Mouse (Mus musculus) cerebellum, postnatal 36 days (tissue): ENCODE measurements around the gene S1pr2.

Experiments
- DNase-seq, 2 experiments: peaks; one replicate each; pipeline ENCODE4 v3.0.0; 2021 to 2022; ENCODE audit warnings: mixed read lengths in 2 of 2

Gene S1pr2

DNA sequence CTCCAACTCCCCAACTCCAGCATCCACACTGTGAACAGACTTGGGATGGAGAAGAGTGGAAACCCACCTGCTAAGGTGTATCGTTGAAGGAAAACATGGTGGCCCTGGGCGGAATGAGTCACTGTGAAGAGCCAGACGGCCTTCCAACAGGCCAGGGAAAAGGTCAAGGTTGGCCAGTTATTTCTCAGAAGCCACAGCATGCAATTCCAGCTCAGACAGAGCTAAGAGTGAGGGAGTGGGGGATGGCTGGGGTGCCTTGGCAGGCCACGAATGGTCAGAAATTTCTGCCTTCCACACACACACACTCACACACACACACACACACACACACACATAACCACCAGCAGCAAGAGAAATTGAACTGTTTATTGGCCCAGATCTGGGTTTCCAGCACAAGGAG is 11.0 kb downstream of the S1pr2 start:
- no peak for DNase-seq

DNA sequence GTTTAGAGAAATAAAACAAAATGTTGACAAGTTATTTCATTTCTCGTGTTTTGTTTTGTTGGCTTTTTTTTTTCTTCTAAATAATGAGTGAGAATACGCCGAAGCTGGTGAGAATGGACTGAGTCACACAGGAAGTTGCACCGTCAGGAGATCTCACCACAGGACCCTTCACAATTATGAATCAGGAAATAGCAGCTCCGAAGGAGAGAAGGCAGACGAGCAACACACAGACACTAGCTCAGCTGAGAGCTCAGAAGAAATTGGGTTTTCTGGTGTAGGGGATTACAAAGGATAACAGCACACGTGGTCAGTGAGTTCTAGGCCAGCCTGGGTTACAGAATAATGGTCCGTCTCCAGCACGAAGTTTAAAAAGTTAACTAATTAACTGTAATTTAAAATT is 15.0 kb downstream of the S1pr2 start:
- DNase-seq = no peak

DNA sequence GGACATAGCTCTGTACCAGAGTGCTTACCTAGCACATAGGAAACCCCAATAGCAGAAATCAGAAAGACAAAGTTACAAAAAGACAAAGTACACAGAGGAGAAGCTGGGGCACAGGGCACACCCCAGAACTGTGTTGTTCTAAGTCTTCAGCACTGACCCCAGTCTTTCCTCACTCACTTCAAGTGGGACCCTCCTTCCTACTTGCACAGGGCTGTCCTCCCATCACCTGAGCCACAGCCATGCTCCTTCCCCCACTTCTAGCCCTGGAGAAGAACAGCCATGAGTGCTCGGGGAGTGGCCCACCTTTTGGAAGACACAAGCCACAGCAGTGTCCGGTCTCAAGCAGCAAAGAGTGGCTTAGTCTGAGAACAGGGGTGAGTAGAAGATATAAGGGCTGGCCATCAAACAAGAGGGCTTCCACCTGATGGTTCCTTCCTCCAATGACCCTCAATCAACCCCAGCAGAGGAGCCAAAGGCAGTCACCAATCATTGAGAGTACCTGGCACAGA is 17.1 kb downstream of the S1pr2 start, which contains the start of gene Dnmt1:
TSS of gene Dnmt1 (minus strand) at position 459 of the 509 bp plus-strand sequence.
- no peak for DNase-seq

DNA sequence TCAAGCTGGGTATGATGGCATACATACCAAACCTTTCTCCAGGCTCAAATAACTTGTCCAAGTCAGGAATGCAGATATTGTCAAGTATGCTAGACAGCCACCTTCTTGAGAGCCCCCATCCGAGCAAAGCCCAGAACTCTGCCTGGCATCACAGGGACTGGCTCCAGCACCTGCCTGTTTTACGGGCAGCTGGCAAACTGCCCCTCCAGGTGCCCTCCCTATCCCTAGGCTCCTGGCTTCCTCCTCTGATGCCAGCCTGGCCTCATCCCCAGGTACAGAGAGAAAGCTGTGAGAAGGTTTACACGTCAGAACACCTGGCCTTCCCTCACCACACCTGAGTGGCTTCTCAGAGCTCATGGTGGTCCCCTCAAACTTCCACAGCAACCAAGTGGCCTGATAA is 19.6 kb downstream of the S1pr2 start:
- DNase-seq = no peak

DNA sequence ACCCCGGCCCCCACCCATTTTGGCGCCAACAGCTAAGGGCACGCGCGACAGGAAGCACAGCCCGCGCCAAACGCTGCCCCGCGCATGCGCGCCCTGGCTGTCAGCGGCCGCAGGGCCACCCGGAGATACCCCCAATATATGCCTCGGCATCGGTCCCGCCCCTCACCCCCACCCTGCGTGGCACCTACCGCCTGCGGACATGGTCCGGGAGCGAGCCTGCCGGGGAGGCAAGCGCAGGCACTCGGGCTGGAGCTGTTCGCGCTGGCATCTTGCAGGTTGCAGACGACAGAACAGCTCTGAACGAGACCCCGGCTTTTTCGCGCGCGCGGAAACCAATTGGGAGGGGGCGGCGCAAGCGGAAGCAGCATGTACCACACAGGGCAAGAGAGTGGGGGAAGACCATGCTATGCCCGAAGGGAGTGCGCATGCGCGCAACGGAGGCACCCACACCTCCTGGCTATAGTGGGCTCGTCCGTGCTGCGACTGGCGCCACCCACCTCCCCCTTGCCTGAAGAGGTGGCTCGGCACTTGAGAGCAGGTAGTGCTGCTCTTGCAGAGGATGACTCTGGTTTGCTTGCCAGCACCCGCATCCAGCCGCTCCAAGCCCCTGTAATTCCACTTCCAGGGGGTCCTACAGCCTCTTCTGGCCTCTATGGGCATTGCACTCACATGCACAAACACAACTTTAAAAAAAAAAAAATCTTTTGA is 23.9 kb downstream of the S1pr2 start:
- DNase-seq = peak; percentile 95 to 97

DNA sequence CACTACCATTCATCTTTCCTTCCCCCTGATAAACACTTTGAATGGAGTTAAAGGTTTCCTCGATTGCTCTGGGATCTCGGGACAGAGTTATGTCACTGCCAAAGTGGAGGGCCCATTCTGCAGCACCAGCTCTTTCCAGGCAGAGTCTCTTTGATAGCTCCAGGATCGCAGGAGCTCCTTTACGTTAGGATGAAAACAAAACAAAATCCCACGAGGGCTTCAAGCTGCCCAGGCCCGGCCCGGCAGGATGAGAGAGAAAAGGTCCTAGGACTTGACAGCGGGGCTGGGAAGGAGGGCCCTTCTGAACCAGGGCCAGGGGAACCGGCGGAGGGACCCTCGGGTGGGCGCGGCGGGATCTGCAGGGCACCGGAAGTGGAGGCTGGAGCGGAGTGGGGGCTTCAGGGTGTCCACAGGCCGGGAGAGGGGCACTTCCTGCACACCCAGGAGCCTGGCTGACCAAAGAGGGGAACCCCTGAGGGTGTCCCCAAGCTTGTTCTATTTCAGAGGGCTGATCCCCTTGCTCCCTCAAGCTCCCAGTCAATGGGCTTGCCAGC is 24.5 kb downstream of the S1pr2 start:
- no peak for DNase-seq

DNA sequence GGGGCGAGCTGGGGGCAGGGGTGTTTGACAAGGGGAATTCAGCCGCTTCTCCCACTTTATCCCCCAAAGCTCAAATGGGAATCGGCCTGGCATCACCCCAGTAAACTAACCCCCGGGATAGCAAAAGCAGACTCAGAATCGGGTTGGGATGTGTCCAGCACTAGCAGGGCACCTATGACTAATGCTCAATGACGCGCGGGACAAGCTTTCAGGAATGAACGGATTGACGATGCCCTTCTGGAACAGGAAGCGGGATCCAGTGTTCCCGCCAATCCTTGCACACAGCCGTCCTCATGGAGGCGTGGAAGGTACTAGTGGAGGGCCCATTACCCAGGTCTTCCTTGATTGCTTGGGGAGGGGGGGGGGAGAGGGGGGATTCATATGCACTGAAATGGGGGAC is 25.1 kb downstream of the S1pr2 start:
- DNase-seq = peak; percentile 30 to 42

DNA sequence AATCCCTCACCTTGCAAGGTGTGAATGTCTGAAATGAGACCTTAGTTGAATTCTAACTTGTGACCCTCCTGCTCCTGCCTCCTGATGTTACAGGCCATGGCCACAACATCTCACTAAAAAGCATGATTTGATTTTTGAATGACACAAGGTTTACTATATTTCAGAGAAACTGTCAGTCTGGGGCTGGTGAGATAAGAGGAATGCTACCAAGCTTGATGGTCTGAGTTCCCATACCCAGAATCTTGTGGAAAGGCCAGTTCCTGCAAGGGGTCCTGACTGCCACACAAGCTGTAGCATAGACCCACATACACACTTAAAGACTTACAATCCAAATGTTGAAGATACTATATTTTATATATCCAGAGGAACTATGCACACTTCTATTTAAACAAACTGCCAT is 26.2 kb downstream of the S1pr2 start:
- no peak for DNase-seq

DNA sequence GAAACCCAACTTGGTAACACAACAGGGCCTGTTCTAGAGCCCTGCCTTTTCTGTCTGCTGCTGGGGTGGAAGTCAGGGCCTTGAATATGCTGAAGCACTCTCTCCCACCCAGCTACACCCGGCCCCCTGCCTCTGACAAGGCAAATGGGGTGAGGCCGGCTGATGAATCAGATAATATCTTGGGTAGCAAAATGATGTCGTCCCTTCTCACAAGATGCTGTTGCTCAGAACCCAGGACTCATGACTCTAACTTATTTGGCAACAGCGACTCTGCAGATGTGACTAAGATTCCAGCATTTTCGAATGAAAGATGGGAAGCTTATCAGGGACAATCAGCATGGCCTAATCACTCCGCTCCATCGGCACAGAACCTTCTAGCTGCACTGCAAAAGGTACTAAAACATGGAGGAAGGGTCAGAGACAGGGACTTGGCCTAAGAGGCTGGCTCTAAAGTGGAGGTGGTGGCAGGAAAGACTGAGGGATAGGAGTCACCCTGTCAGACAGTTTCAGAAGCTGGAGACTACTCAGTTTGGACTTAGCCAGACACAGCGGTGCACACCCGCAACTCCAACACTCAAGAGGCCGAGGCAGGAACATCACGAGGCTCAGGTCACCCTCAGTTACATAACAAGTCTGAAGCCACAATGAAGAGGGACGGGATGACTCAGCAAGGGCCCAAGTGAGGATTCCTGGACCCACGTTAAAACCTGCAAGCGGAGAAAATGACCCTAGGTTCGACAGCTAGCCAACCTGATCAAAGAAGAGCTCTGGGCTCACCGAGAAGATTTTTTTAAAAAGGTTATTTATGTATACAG is 30.3 kb downstream of the S1pr2 start:
- no peak for DNase-seq

DNA sequence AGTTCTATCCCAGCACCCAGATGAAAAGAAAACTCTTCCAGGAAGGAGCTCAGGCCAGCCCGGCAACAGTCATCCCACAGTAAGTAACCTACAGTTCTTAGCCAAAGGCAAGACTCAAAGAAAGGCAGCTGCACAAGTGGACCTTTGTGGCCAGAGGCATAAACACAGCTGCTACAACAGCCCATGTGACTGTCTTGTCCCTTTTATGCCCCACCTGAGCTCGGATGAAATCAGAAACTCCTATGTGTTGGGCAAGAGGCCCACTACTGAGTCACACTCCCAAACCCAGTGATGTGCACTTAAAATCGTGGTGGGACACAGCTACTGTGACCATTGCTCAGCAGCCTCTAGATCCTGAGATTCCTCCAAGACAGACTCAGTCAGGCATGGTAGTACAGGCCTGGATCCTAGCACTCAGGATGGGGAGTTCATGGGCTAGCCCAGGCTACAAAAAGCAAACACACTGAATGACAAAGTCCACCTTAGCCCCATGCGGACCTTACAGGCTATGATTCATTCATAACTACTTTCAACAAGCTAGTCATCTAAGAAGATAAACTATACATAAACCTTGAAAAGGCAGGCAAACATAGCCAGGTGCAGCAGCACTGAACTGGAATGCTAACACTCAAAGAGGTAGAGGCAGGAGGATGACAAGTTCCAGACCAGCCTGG is 31.7 kb downstream of the S1pr2 start:
- DNase-seq = no peak

DNA sequence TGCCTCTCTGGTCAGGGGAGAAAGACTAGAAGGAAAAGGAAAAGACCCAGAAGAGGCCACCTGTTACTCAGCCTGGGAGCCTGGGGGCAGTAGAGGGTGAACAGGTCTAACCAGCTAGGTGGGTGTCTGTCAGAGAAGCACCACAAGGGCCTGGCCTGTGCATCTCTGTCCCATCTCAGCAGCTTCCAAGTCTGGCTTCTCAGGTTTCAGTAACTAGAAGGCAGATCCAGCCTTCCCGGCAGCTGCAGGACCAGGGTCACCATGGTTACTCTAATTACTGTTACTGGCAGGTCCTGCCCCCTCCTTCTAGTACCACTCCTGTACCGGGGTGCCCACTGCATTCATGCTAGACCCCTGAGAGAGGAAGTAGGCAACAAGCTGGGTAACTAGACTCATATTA is 32.7 kb downstream of the S1pr2 start:
- no peak for DNase-seq

DNA sequence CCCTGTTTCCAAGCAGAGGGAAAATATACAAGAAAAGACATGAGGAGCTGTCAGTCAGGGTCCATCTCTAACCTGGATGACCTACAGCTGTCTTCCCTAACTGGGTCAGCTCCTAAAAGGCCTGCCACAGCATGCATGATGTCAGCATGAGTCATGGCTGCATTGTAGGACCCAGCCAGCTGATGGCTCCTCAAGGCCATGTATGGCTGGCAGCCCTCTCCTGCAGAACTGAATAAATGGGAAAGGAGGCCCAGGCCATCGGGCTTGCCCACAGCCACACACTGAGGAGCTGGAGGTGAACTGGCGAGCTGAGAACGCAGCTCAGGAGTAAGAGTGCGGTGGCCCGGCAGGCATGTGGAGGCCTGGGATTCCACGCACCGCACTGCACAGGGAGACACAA is 33.2 kb downstream of the S1pr2 start:
- peak in 1 of 2 experiments; percentile 10 for DNase-seq

DNA sequence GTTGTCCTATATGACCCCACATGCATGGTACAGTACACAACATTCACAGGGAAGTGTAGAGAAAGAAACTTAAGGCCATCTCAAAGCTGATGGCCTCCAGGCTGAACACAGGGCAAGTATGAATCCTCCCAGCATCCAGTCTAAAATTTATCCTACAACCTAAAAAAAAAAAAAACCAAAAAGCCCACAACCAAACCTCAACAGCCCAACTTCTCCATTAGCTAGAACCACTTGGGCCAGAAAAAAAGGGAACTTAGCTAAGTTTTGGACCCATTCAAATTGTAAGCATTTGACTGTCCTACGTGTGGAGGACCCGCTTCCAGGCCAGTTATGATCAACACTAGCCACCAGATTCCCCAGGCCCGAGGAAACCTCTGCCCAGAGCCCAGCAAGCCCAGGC is 53.3 kb downstream of the S1pr2 start:
- no peak for DNase-seq

DNA sequence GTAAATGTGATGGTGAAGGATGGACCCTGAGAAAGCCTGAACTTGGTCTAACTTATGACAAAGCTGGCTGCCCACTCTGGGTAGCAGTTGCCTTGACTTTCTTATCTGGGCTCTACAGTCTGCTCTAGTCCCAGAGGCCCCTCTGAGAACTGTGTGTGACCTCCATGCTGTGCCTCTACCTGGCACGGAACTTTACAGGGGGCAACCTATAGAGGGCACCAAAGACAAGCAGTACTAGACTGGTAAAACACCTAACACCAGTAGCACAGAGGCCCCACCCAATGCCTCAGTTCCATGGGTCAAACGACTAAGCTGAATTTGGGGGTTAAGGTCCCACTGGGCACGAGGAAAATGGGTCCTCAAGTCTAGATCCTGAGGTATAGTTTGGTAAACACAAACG is 60.4 kb downstream of the S1pr2 start:
- no peak for DNase-seq
